Mouse (Mus musculus) layer of hippocampus, adult 9-11 months (tissue): ENCODE results near the gene Rheb.
"Not testable (repeated sequence)": the region's sequence is repeated elsewhere in the genome, so short reads cannot be mapped to it uniquely, and the experiment has no call there.

Experiments used
- DNase-seq: peaks from one replicate; pipeline ENCODE4 v3.0.0; 2022

Gene Rheb

GRCm38 (mm10) chr5:24782957-24783356 lies 59.5 kb downstream of the Rheb start:
- peak; percentile 27 for DNase-seq

- DNase-seq: peak; percentile 50
These were observed 61.4 kb downstream of the Rheb start for GRCm38 (mm10) chr5:24781048-24781447.

GRCm38 (mm10) chr5:24779881-24780512 lies 62.4 kb downstream of the Rheb start:
- DNase-seq: no peak

GRCm38 (mm10) chr5:24779321-24779720 lies 63.1 kb downstream of the Rheb start:
- no peak for DNase-seq

- DNase-seq: no peak
These were observed 63.6 kb downstream of the Rheb start for GRCm38 (mm10) chr5:24778843-24779140.

- DNase-seq: no peak
These were observed 64.2 kb downstream of the Rheb start for GRCm38 (mm10) chr5:24778082-24778842.

GRCm38 (mm10) chr5:24776681-24777080 lies 65.7 kb downstream of the Rheb start:
- DNase-seq: no peak

GRCm38 (mm10) chr5:24774549-24774948 lies 67.9 kb downstream of the Rheb start:
- not testable (repeated sequence) for DNase-seq

GRCm38 (mm10) chr5:24757816-24758215 lies 84.6 kb downstream of the Rheb start, which contains the start of gene Crygn:
Gene Crygn (minus strand): TSS chr5:24758008.
- no peak for DNase-seq

- no peak for DNase-seq
These were observed 85.5 kb downstream of the Rheb start for GRCm38 (mm10) chr5:24756931-24757330.
